Mouse (Mus musculus) neural tube, embryonic 15.5 days (tissue): ENCODE measurements around the gene Rwdd1. TPM values are rescaled to one million over a fixed set of nuclear protein-coding genes. Genes with fewer than 3 reads are reported as not detected.

Experiments
- ATAC-seq: fragments of 200-750 bp; cut with Nextera tagmentation; 2 replicates; pipeline ENCODE4 v1.8.0; 2017; ENCODE audit warnings: mild to moderate bottlenecking, moderate TSS enrichment, moderate library complexity; ENCODE audit not compliant: low FRiP score
- H3K27ac ChIP-seq: fragments of 300-500 bp; sonication (generic); replicated peaks from 2 replicates; pipeline ENCODE4 v1.5.1; 2015; ENCODE audit warnings: mild to moderate bottlenecking, inconsistent platforms
- H3K27me3 ChIP-seq: fragments of 300-500 bp; sonication (generic); replicated peaks from 2 replicates; pipeline ENCODE4 v1.6.1; 2015; ENCODE audit warnings: inconsistent platforms
- H3K36me3 ChIP-seq: fragments of 300-500 bp; sonication (generic); 2 replicates; pipeline ENCODE4 v1.6.1; 2015; ENCODE audit warnings: inconsistent platforms
- H3K4me1 ChIP-seq: fragments of 300-500 bp; sonication (generic); 2 replicates; pipeline ENCODE4 v1.6.1; 2015; ENCODE audit warnings: inconsistent platforms
- H3K4me2 ChIP-seq: fragments of 300-500 bp; sonication (generic); 2 replicates; pipeline ENCODE4 v1.6.1; 2015; ENCODE audit warnings: inconsistent platforms, mild to moderate bottlenecking, moderate library complexity
- H3K4me3 ChIP-seq: fragments of 300-500 bp; sonication (generic); replicated peaks from 2 replicates; pipeline ENCODE4 v1.5.1; 2015; ENCODE audit warnings: mild to moderate bottlenecking, inconsistent platforms
- H3K9ac ChIP-seq: fragments of 300-500 bp; sonication (generic); replicated peaks from 2 replicates; pipeline ENCODE4 v1.6.1; 2015; ENCODE audit warnings: mild to moderate bottlenecking, inconsistent platforms
- H3K9me3 ChIP-seq: fragments of 300-500 bp; sonication (generic); replicated peaks from 2 replicates; pipeline ENCODE4 v1.6.1; 2016; ENCODE audit warnings: inconsistent platforms
- WGBS: fragments of 180-500 bp; shearing (Covaris S2); methylation state at CpG from one replicate; pipeline ENCODE4 v1.1.7; 2015; ENCODE audit warnings: mixed read lengths; 5-methylcytosine and 5-hydroxymethylcytosine counted together
- polyA plus RNA-seq: library from polyadenylated mRNA; unstranded; fragments of >200 nt; fragmentation: Nextera tagmentation; extraction: Ambion mirVana; gene quantifications from 2 replicates; pipeline ENCODE4 v1.2.1, GENCODE M21; 2015

The Rwdd1 gene
- polyA plus RNA-seq, result 116 and 129 TPM in 2 replicates

- H3K27me3 ChIP-seq, result no peaks in the 10 kb centered on the region
- ATAC-seq, result peak; percentile 100
- H3K9me3 ChIP-seq, result no peaks in the 10 kb centered on the region
- peak within 1 kb of the TSS; percentile 93 for H3K27ac ChIP-seq
- peaks cover 21% of the 10 kb centered on the region for H3K4me1 ChIP-seq
- H3K36me3 ChIP-seq, result no peaks in the 10 kb centered on the region
- H3K9ac ChIP-seq, result peak within 1 kb of the TSS; percentile 85
- under 1% methylated on average over 82 of the region's 82 CpGs for WGBS
- peak within 1 kb of the TSS; percentile 66 for H3K4me2 ChIP-seq
- H3K4me3 ChIP-seq, result peak within 1 kb of the TSS; percentile 85
These were observed at the start of gene Rwdd1 for GRCm38 (mm10) chr10:34019302-34020075. TSS of gene Rwdd1 (minus strand) at chr10:34019624.

- Histone ChIP-seq H3K4me2 (no peak overlapping the region), H3K4me3 (no peak overlapping the region), H3K9ac (no peak overlapping the region), H3K27ac (no peak overlapping the region), H3K36me3 (no peaks in the 10 kb centered on the region), H3K27me3 (no peaks in the 10 kb centered on the region), H3K4me1 (no peaks in the 10 kb centered on the region), H3K9me3 (no peaks in the 10 kb centered on the region)
- 66% methylated on average over 3 of the region's 3 CpGs for WGBS
- no peak for ATAC-seq
These were observed 47.2 kb upstream of the Rwdd1 start for GRCm38 (mm10) chr10:34066591-34066990.

GRCm38 (mm10) chr10:34053987-34054386 is 34.6 kb upstream of the Rwdd1 start:
- no peaks in the 10 kb centered on the region for H3K4me1 ChIP-seq
- H3K9ac ChIP-seq, result no peak overlapping the region
- no peaks in the 10 kb centered on the region for H3K36me3 ChIP-seq
- H3K4me2 ChIP-seq, result no peak overlapping the region
- no peak overlapping the region for H3K4me3 ChIP-seq
- 100% methylated on average over 2 of the region's 2 CpGs for WGBS
- ATAC-seq, result no peak
- no peaks in the 10 kb centered on the region for H3K27me3 ChIP-seq
- H3K27ac ChIP-seq, result no peak overlapping the region
- H3K9me3 ChIP-seq, result no peaks in the 10 kb centered on the region

GRCm38 (mm10) chr10:34044210-34044609 is 24.8 kb upstream of the Rwdd1 start, which contains the start of gene Calhm4:
TSS of gene Calhm4 (minus strand) at chr10:34044310.
- Histone ChIP-seq H3K9me3 (no peaks in the 10 kb centered on the region), H3K27ac (no peak within 1 kb of the TSS), H3K27me3 (no peaks in the 10 kb centered on the region), H3K36me3 (no peaks in the 10 kb centered on the region), H3K4me2 (no peak within 1 kb of the TSS), H3K9ac (no peak within 1 kb of the TSS), H3K4me1 (no peaks in the 10 kb centered on the region), H3K4me3 (no peak within 1 kb of the TSS)
- 83% methylated on average over 5 of the region's 5 CpGs for WGBS
- no peak for ATAC-seq

GRCm38 (mm10) chr10:34037401-34037800 is 18.0 kb upstream of the Rwdd1 start, which contains the start of gene Trappc3l:
TSS of gene Trappc3l (plus strand) at chr10:34037597.
- H3K4me3 ChIP-seq, result no peak within 1 kb of the TSS
- 0 out of 2 replicates have a peak, but pooled peaks have one; percentile 14 for ATAC-seq
- H3K27me3 ChIP-seq, result no peaks in the 10 kb centered on the region
- H3K27ac ChIP-seq, result no peak within 1 kb of the TSS
- no peaks in the 10 kb centered on the region for H3K9me3 ChIP-seq
- H3K4me2 ChIP-seq, result peak within 1 kb of the TSS; percentile 37; the same call in 1 of the 2 replicates
- H3K36me3 ChIP-seq, result no peaks in the 10 kb centered on the region
- whole genome bisulfite sequencing, result 53% methylated on average over 3 of the region's 3 CpGs
- H3K4me1 ChIP-seq, result peaks cover 7% of the 10 kb centered on the region; the same call in 1 of the 2 replicates
- H3K9ac ChIP-seq, result no peak within 1 kb of the TSS

- Histone ChIP-seq H3K9ac (no peak overlapping the region), H3K4me2 (peak overlapping the region; percentile 37; the same call in 1 of the 2 replicates), H3K4me1 (peaks cover 7% of the 10 kb centered on the region; the same call in 1 of the 2 replicates), H3K27ac (no peak overlapping the region), H3K27me3 (no peaks in the 10 kb centered on the region), H3K9me3 (no peaks in the 10 kb centered on the region), H3K4me3 (no peak overlapping the region), H3K36me3 (no peaks in the 10 kb centered on the region)
- ATAC-seq, result peak; percentile 92
- WGBS, result 11% methylated on average over 5 of the region's 5 CpGs
These were observed 17.2 kb upstream of the Rwdd1 start for GRCm38 (mm10) chr10:34036587-34036986.

GRCm38 (mm10) chr10:34033630-34034305 is 14.3 kb upstream of the Rwdd1 start:
- H3K4me1 ChIP-seq, result peaks cover 7% of the 10 kb centered on the region; the same call in 1 of the 2 replicates
- no peaks in the 10 kb centered on the region for H3K27me3 ChIP-seq
- H3K4me3 ChIP-seq, result peak overlapping the region; percentile 7; the same call in 1 of the 2 replicates
- WGBS, result 19% methylated on average over 22 of the region's 22 CpGs
- no peak overlapping the region for H3K9ac ChIP-seq
- H3K36me3 ChIP-seq, result no peaks in the 10 kb centered on the region
- peak overlapping the region; percentile 46 for H3K4me2 ChIP-seq
- H3K27ac ChIP-seq, result no peak overlapping the region
- ATAC-seq, result peak; percentile 92
- no peaks in the 10 kb centered on the region for H3K9me3 ChIP-seq

- Histone ChIP-seq H3K9me3 (no peaks in the 10 kb centered on the region), H3K27ac (no peak overlapping the region), H3K4me1 (peaks cover 5% of the 10 kb centered on the region; the same call in 1 of the 2 replicates), H3K27me3 (no peaks in the 10 kb centered on the region), H3K9ac (no peak overlapping the region), H3K4me2 (no peak overlapping the region), H3K4me3 (no peak overlapping the region), H3K36me3 (no peaks in the 10 kb centered on the region)
- WGBS, result 87% methylated on average over 5 of the region's 5 CpGs
- no peak for ATAC-seq
These were observed 10.9 kb upstream of the Rwdd1 start for GRCm38 (mm10) chr10:34030322-34030721.

GRCm38 (mm10) chr10:34018746-34019301 is 600 bp downstream of the Rwdd1 start:
- peaks cover 21% of the 10 kb centered on the region for H3K4me1 ChIP-seq
- no peaks in the 10 kb centered on the region for H3K36me3 ChIP-seq
- peak overlapping the region; percentile 85 for H3K4me3 ChIP-seq
- peak overlapping the region; percentile 93 for H3K27ac ChIP-seq
- H3K4me2 ChIP-seq, result peak overlapping the region; percentile 66
- H3K9ac ChIP-seq, result peak overlapping the region; percentile 85
- no peaks in the 10 kb centered on the region for H3K9me3 ChIP-seq
- under 1% methylated on average over 21 of the region's 21 CpGs for WGBS
- H3K27me3 ChIP-seq, result no peaks in the 10 kb centered on the region
- ATAC-seq, result peak; percentile 7; the same call in 1 of the 2 replicates

- no peak overlapping the region for H3K4me3 ChIP-seq
- ATAC-seq, result no peak
- no peak overlapping the region for H3K27ac ChIP-seq
- no peaks in the 10 kb centered on the region for H3K9me3 ChIP-seq
- peaks cover 15% of the 10 kb centered on the region for H3K4me1 ChIP-seq
- peaks cover 11% of the 10 kb centered on the region for H3K36me3 ChIP-seq
- WGBS, result 93% methylated on average over 2 of the region's 2 CpGs
- H3K4me2 ChIP-seq, result no peak overlapping the region
- no peaks in the 10 kb centered on the region for H3K27me3 ChIP-seq
- no peak overlapping the region for H3K9ac ChIP-seq
These were observed 6.2 kb downstream of the Rwdd1 start for GRCm38 (mm10) chr10:34013241-34013640.

GRCm38 (mm10) chr10:34012581-34012980 is 6.8 kb downstream of the Rwdd1 start:
- Histone ChIP-seq H3K27me3 (no peaks in the 10 kb centered on the region), H3K27ac (no peak overlapping the region), H3K36me3 (peaks cover 18% of the 10 kb centered on the region), H3K9ac (no peak overlapping the region), H3K4me1 (peaks cover 9% of the 10 kb centered on the region; the same call in 1 of the 2 replicates), H3K9me3 (no peaks in the 10 kb centered on the region), H3K4me2 (no peak overlapping the region), H3K4me3 (no peak overlapping the region)
- no peak for ATAC-seq
- WGBS, result 94% methylated on average over 4 of the region's 4 CpGs
